Mouse (Mus musculus): ENCODE measurements around the gene Nat14. TPM values are rescaled to one million over a fixed set of nuclear protein-coding genes. Genes with fewer than 3 reads are reported as not detected.

Nat14 gene
- total RNA-seq, 2 experiments from 2014 or later = 50.8 to 51.5 TPM

DNA sequence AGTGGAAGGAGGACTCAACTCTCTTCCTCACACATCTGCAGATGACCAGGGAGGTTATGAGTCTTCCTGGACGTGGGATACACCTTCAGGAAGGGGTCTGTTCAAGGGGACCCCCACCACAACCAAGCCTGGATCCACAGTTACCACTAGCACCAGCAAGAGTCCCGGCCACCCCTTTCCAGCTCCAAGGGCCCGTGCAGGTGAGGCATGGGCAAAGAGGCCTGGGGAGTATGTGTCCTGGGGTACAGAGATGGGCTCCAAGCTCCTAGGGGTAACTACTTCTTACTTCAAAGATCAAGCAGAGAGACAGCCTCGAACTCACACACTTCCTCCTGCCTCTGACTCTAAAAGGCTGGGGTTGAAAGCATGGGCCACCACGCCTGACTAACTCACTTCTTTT lies 20.8 kb downstream of the Nat14 start:
- no peak for DNase-seq

DNA sequence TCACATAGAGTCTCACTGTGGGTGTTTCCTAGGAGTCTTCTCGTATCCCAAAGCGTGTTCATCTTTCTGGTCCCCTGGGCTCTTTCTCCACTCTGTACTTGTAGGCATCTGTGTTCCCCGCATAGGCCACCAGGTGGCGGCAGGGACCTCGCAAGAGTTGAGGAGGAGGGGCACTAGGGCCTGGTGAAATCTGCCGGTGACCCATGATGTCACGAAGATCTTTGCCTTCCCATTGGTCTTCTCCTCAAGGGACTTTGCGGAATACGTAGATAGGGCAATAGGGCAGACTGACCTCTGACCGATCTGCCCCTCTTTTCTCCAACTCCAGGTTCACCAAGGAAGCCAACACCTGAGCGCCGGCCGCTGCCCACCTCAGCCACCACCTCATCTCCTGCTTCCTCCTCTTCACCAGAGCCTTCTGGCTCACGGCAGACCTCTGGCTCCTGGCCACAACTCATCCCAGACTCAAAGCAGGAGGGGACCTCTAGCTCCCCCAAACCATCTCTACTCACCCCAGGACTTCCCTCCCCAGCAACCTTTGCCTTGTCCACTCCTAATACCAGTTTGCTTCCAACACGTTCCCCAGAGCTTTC lies 21.5 kb downstream of the Nat14 start:
- peak; percentile 93 for DNase-seq
- intact Hi-C loops (cut with DNase I) = no loop called here

More for the DNA sequence above, 20.8 kb downstream of the Nat14 start:
- intact Hi-C loops (cut with DNase I) = no loop called here

DNA sequence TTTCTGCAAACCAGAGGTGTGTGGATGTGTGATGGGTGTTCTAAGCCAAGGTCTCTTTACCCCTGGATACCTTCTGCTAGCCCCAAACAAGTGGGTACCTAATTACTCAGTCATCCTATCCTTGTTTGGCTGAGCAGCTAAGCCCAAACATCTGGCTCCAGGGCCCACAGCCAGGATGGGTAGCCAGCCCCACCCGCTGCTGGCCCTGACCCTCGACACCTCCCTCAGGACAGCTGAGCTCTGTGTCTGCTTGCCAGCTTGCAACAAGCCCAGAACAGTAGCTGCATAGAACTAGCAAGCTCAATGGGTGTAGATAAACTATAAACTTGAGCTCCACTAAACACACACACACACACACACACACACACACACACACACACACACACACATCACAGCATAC lies 26.0 kb downstream of the Nat14 start:
- intact Hi-C loops (cut with DNase I) = no loop called here
- peak; percentile 51 for DNase-seq

DNA sequence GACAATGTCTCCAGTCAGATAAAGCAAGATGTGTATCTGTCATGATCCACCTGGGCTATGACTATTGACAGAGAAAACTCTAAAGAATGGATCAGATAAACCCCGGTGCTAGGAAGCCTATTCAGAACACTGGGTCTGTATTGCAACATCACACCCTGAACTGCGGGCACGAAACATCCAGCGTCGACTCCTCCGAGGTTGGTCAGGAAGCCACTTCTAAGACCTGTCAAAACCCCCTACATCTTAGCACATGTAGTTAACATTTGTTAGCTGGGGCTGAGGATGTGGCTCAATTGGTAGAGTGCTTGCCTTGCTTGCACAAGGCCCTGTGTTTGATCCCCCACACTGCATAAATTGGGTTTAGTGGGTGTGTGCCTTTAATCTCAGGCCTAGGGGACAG lies 26.6 kb downstream of the Nat14 start:
- intact Hi-C loops (cut with DNase I) = no loop called here
- no peak for DNase-seq

DNA sequence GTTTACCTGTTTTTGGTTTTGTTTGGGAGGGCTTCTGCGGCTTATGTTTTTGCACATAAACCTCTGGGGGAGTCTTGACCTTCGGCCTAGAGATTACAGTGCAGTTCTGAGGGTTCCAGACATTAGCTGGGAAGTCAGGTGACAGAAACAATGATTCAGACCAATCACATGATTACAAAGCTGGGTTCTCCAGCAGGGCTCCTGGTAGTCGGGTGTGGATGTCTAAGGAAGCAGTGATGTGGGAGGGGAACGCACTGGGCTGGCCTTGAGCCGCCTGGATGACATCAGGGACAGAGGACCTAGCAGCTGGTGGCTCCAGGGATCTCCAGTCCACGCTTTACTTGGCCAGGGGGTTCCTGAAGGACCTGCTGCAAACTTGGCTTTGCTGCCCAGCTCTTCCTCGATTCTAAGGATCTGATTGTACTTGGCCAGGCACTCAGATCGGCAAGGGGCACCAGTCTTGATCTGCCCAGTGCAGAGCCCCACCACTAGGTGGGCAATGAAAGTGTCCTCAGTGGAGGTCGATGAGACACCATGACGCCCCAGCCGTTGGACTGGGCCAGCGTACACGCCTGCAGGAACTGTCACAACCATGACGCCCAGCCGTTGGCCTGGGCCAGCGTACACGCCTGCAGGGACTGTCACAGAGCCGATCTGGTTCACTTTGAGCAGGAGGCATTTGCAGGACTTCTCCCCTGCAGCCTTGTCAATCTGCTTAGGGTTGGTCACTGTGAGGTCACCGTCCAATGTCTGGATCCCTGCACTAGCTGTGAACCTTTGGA lies 28.9 kb downstream of the Nat14 start:
- DNase-seq = no peak
- intact Hi-C loops (cut with DNase I) = no loop called here

DNA sequence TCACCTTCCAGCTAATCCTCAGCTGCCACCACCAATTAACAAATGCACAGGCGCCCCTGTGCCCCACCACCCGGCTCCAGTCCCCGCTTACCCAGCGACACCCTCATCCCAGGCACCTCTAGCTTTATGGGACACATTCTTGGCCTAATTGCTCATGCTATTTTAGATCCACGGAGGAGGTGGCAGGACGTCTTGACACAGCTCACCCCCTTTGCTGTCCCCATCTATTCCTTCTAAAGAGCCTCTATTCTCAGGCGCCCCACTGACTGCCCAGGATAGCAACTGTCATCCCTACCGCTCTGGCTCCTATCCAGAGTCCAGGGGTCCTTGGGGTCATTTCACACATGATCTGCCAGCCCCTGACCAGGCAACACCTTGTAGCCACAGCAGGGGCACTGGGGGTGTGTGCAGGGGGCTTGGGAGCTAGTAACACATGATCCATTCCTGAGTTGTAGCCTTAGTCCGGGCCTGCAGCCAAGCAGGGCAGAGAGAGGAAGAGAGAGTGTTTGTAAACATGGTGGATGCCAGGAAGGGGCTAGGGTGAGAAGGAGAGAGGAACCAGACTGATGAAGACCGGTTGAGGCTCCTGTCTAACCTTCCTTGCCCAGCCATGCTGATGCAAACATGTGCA lies 32.1 kb downstream of the Nat14 start:
- intact Hi-C loops (cut with DNase I) = no loop called here
- peak; percentile 42 for DNase-seq

DNA sequence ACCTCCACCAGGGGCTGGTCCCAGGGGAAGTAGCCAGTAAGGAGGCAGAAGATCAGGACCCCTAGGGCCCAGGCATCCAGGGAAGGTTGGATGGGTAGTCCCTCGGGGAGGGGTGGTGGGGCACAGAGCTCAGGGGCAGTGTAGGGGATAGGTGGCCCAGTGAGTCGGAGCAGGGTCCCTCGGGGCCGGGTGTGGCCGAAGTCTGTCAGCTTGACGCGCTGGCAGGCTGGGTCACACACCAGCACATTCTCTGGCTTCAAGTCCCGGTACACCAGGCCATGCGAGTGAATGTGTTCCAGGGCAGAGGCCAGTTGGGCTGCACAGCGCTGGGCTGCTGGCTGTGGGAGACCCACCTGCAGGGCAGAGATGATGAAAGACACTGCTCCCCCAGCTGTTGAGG lies 35.5 kb downstream of the Nat14 start:
- intact Hi-C loops (cut with DNase I) = no loop called here
- DNase-seq = no peak

DNA sequence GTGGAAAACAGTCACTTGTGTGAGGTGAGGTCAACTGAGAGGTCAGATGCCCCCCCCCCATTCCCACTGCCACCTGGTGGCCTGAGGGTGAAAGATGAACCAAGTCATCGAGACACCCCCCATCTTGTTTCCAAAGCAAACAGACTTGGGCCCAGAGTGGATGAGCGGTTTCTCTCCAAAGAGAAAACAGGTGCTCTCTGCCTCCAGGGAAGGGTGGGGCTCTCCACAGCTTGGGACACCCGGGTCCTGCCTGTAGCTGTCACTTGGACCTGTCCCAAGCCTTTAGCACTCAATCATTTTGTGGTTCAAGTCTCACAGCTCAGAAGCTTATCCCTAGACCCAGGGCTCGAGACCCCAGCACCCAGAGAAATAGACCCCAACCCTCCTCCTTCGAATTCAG lies 41.7 kb downstream of the Nat14 start:
- intact Hi-C loops (cut with DNase I) = no loop called here
- DNase-seq = no peak

DNA sequence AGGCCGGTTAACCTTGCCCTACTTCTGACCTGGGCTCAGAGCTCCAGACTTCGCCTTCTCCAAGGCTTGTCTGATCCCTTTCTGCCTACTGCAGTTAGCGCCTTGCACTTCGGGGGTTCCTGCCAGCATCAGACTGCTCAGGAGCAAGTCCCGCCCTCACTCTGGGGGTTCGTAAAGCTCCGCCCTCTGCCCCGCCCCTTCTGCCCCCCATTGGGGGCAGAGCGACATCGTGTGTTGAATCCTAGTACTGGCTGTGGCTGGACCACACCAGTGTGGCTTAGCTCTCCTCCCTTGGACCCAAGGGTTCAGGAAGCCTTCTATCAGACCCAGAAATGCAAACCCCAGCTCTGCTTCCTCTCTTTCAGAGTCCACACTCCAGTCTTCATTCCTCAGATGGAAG lies 42.4 kb downstream of the Nat14 start, which contains the start of gene Sbk2:
Gene Sbk2 (minus strand): TSS at position 135 of the 400 bp plus-strand sequence.
- intact Hi-C loops (cut with DNase I) = no loop called here
- DNase-seq = peak; percentile 66

DNA sequence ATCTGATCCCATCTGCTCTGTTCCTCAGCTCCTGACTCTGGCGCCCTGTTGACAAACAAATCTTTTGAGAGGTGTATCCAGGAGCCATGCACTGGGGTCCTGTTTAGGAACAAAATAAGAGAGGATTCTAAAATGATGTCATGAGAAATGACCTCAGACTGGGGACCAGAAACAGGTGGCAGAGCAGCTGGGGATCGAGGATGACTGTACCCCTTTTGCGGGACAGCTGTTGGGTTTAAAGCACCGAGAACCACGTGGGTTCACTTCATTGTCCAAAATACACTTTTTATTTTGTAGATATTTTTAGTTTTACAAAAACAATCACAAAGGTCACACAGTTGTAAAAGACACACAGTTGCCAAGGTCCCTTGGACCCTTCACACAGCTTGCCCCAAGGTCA lies 43.2 kb downstream of the Nat14 start:
- DNase-seq = no peak
- intact Hi-C loops (cut with DNase I) = no loop called here

DNA sequence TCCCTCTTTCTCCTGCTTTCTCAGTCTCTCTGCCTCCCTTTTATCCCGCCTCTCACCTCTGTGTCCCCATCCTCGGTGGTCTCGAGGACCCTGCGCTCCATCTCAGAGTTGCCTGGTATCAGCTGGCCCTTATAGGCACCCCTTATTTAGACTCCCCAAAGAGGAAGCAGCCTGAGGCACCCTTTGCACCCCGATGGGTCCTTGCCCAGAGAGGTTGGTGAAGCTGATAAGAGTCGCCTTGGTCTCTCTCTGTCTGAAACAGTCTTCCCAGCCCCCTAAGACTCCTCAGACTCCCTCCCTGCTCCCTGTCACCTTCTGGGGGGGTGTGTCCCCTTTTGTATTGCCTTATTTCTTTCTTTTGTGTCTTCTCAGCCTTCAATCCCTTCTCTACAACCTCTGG lies 49.2 kb downstream of the Nat14 start, which contains the start of gene Sbk3:
Gene Sbk3 (minus strand): TSS at position 101 of the 400 bp plus-strand sequence.
- intact Hi-C loops (cut with DNase I) = no loop called here
- no peak for DNase-seq

DNA sequence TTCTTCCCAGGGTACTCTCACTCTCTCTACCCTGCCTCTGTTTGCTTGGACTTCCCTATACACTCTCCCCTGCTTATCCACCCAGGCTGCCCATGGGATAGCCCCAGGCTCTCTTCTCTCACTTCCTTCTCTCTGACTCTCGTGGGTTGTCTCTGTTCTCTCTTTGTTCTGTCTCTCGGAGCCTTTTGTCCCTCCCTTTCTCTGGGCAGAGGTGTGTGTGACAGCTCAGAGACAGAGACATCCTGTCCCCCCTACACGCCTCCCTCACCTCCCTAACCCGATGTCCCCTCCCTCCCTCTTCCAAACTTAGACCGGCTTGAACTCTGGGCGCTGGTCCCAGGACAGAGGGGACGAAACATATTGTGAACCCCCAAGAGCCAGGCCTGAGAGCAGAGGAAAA lies 49.9 kb downstream of the Nat14 start:
- DNase-seq = no peak
- intact Hi-C loops (cut with DNase I) = no loop called here

DNA sequence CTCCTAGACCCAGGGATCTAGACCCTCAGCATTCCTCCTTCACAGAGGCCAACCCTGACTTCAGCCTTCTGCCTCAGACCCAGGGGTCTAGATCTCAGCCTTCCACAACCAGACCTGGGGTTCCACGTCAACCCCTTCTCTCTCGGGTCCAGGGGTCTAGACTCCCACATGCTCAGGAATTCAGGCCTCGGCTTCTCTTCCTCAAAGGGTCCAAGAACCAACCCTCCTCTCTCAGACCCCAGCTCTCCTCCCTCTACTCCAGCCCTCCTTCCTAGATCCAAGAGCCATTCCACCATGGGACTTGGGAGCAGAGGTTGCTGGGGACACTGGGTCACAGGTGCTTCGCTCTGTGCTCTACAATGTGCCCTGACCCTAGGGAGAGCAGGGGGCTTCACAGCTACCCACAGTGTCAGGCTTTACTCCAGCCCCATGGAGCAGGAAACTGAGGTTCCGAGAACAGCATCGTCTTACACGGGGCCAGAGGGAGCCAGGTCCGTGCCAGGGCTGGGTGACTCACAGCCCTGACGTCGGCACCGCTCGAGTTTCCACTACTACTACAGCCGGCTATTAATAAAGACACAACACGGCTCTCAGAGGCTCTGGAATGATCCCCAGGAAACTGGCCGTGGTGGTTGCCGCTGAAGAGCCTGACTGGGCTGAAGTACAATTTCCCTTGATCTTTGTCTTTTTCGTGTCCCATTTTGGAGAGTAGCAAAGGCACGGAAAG lies 50.7 kb downstream of the Nat14 start:
- intact Hi-C loops (cut with DNase I) = no loop called here
- DNase-seq = no peak

Other genes with a start within 250 kb of the Nat14 start
- 100 to 1,000 TPM in 1 of 2 experiments, 10 to 100 TPM in 1; 99.7 to 111 TPM for gene Hspbp1, start 237.0 kb upstream of the Nat14 start, total RNA-seq (2021)
- gene Brsk1, start 231.4 kb upstream of the Nat14 start, total RNA-seq (2021) = 100 to 1,000 TPM; 258 to 262 TPM
- not detected for gene Tmem150b, start 196.8 kb upstream of the Nat14 start, total RNA-seq (2021)
- 10 to 100 TPM; 53.2 to 58.9 TPM for gene Kmt5c, start 181.9 kb upstream of the Nat14 start, total RNA-seq (2021)
- gene Cox6b2, start 168.9 kb upstream of the Nat14 start, total RNA-seq (2021) = 1 to 10 TPM; 7.3 to 8.8 TPM
- gene Fam71e2, start 150.7 kb upstream of the Nat14 start, total RNA-seq (2021) = not detected
- 1 to 10 TPM in 1 of 2 experiments, under 1 TPM in 1; 0.82 to 1.2 TPM for gene Il11, start 139.2 kb upstream of the Nat14 start, total RNA-seq (2021)
- gene Tmem190, start 139.1 kb upstream of the Nat14 start, total RNA-seq (2021) = not detected
- gene Tmem238, start 132.4 kb upstream of the Nat14 start, total RNA-seq (2021) = 1 to 10 TPM; 5.5 to 6.0 TPM
- gene Rpl28, start 129.2 kb upstream of the Nat14 start, total RNA-seq (2021) = 100 to 1,000 TPM; 603 to 645 TPM
- gene Ube2s, start 109.4 kb upstream of the Nat14 start, total RNA-seq (2021) = 100 to 1,000 TPM; 176 to 203 TPM
- gene Shisa7, start 77.3 kb upstream of the Nat14 start, total RNA-seq (2021) = 100 to 1,000 TPM; 112 to 126 TPM
- gene Isoc2b, start 51.8 kb upstream of the Nat14 start, total RNA-seq (2021) = 1 to 10 TPM; 1.2 to 1.9 TPM
- 1 to 10 TPM; 6.2 to 6.5 TPM for gene Isoc2a, start 44.9 kb upstream of the Nat14 start, total RNA-seq (2021)
- gene Gm36210, start 15.5 kb upstream of the Nat14 start, total RNA-seq (2021) = under 1 TPM; 0.50 to 0.74 TPM
- gene Zfp628, start 6.8 kb upstream of the Nat14 start, total RNA-seq (2021) = 10 to 100 TPM; 21.1 to 21.4 TPM
- 1 to 10 TPM; 3.1 to 3.6 TPM for gene Ssc5d, start 3.8 kb downstream of the Nat14 start, total RNA-seq (2021)
- not detected for gene Sbk2, start 42.4 kb downstream of the Nat14 start, total RNA-seq (2021)
- 1 to 10 TPM; 1.4 to 1.5 TPM for gene Sbk3, start 49.1 kb downstream of the Nat14 start, total RNA-seq (2021)
- 10 to 100 TPM; 58.7 to 61.7 TPM for gene Zfp579, start 74.1 kb downstream of the Nat14 start, total RNA-seq (2021)
- 1 to 10 TPM; 3.9 to 5.0 TPM for gene Zfp524, start 92.4 kb downstream of the Nat14 start, total RNA-seq (2021)
- 10 to 100 TPM; 28.0 to 31.4 TPM for gene Fiz1, start 92.7 kb downstream of the Nat14 start, total RNA-seq (2021)
- gene Gm44973, start 93.5 kb downstream of the Nat14 start, total RNA-seq (2021) = not detected
- gene Zfp865, start 98.3 kb downstream of the Nat14 start, total RNA-seq (2021) = 10 to 100 TPM; 43.8 to 45.9 TPM
- gene Ccdc106, start 98.5 kb downstream of the Nat14 start, total RNA-seq (2021) = 10 to 100 TPM; 50.4 to 61.6 TPM
- not detected for gene 4632433K11Rik, start 112.1 kb downstream of the Nat14 start, total RNA-seq (2021)
- 1 to 10 TPM; 5.2 to 5.6 TPM for gene Zfp784, start 116.4 kb downstream of the Nat14 start, total RNA-seq (2021)
- 10 to 100 TPM; 65.0 to 65.4 TPM for gene Zfp580, start 129.5 kb downstream of the Nat14 start, total RNA-seq (2021)
- 100 to 1,000 TPM; 222 to 229 TPM for gene U2af2, start 140.1 kb downstream of the Nat14 start, total RNA-seq (2021)
- gene Epn1, start 158.2 kb downstream of the Nat14 start, total RNA-seq (2021) = 100 to 1,000 TPM; 301 to 316 TPM
- not detected for gene Rfpl4, start 194.9 kb downstream of the Nat14 start, total RNA-seq (2021)
- not detected for gene Rasl2-9, start 203.9 kb downstream of the Nat14 start, total RNA-seq (2021)
- not detected for gene Vmn1r55, start 227.6 kb downstream of the Nat14 start, total RNA-seq (2021)

All from left cerebral cortex, postnatal 4 days (tissue).